Mouse (Mus musculus) heart, postnatal 0 days (tissue): Measurements from ENCODE around the gene Mast4.
A peak's percentile ranks its signal among the peaks of the same experiment; 100 is the strongest.

Source experiments
- CTCF ChIP-seq: IDR thresholded peaks from 2 replicates; pipeline ENCODE4 v1.5.1; 2016; ENCODE audit warnings: antibody characterized with exemption, control low read depth, low read depth
- EP300 ChIP-seq: IDR thresholded peaks from 2 replicates; pipeline ENCODE4 v1.6.1; 2016; ENCODE audit warnings: antibody characterized with exemption, low read depth

- TF ChIP-seq EP300 (0 out of 2 replicates have a peak, but pooled peaks have one; percentile 31), CTCF (no peak)
These were observed 319.1 kb downstream of the Mast4 start for GRCm38 (mm10) chr13:103015131-103015750.
